ENCODE assay signal across 8 mouse cellular contexts in genomic region chr9:110672462-110673106, GRCm38 (mm10). TPM values are rescaled to one million over a fixed set of nuclear protein-coding genes. Genes with fewer than 3 reads are reported as not detected.
DNase-seq lines count a peak whose midpoint lies in the region; ATAC-seq and TF ChIP-seq lines count a peak whose summit lies in the region.

No protein-coding gene starts in this region.

- H3K9ac ChIP-seq in forebrain, embryonic 15.5 days (replicated peaks) = no peak overlapping the region

- peak; percentile 69 for DNase-seq in kidney, adult 18-20 months
- no peak for DNase-seq in kidney, adult 11 months
- peak; percentile 82 for DNase-seq in kidney, adult 2 months
- no peak for DNase-seq in left cerebral cortex, postnatal 4 days
- no peak for DNase-seq in left cerebral cortex, postnatal 25 days (ENCODE audit: low spot score in 2 of 2)

- intact Hi-C loops in left cerebral cortex, postnatal 4 days (cut with DNase I) = no loop called here
- intact Hi-C loops in left cerebral cortex, postnatal 25 days (cut with DNase I) = loop anchor here (1.0 kb wide), 1 partner anchor 37 kb away; no protein-coding TSS in a partner anchor

- H3K4me1 ChIP-seq in bone marrow macrophage, adult 2 months (ENCODE audit: control insufficient read depth, insufficient read depth, low read length) = peaks cover 46% of the 10 kb centered on the region
- peaks cover 13% of the 10 kb centered on the region for H3K4me1 ChIP-seq in forebrain, embryonic 15.5 days
- peaks cover 31% of the 10 kb centered on the region for H3K4me1 ChIP-seq in kidney, adult 2 months (ENCODE audit: control insufficient read depth, insufficient read depth, low read length)

- ATAC-seq in forebrain, embryonic 15.5 days (replicated peaks) = peak; percentile 38; the same call in 1 of the 2 replicates
- peak; percentile 54 for ATAC-seq in megakaryocyte-erythroid progenitor cell, adult 5-6 weeks (replicated peaks; ENCODE audit: low FRiP score, low TSS enrichment, poor library complexity, severe bottlenecking)

- H3K9me3 ChIP-seq in forebrain, embryonic 15.5 days = no peaks in the 10 kb centered on the region

- 0 out of 2 replicates have a peak, but pooled peaks have one; percentile 24 for TF ChIP-seq CTCF in bone marrow macrophage, adult 2 months (IDR thresholded peaks at IDR 0.05; ENCODE audit: low read depth, low read length)
- peak; percentile 89 for TF ChIP-seq CTCF in kidney, adult 2 months (conservative IDR thresholded peaks at IDR 0.05; ENCODE audit: insufficient read depth, insufficient read length, low read depth, low read length)

- H3K4me3 ChIP-seq in bone marrow macrophage, adult 2 months (ENCODE audit: insufficient read depth, low read length) = no peak overlapping the region
- H3K4me3 ChIP-seq in forebrain, embryonic 15.5 days = no peak overlapping the region
- H3K4me3 ChIP-seq in kidney, adult 2 months (ENCODE audit: insufficient read depth, low read depth, low read length) = no peak overlapping the region

- TF ChIP-seq POLR2A in bone marrow macrophage, adult 2 months (IDR thresholded peaks at IDR 0.05; ENCODE audit: borderline replicate concordance, low read depth, low read length) = no peak
- TF ChIP-seq POLR2A in kidney, adult 2 months (IDR thresholded peaks at IDR 0.05; ENCODE audit: low read depth, low read length) = no peak

- H3K27me3 ChIP-seq in forebrain, embryonic 15.5 days = no peaks in the 10 kb centered on the region
- no peaks in the 10 kb centered on the region for H3K27me3 ChIP-seq in kidney, adult 2 months (replicated peaks; ENCODE audit: control insufficient read depth, insufficient read depth, low read length)

- H3K4me2 ChIP-seq in forebrain, embryonic 15.5 days (replicated peaks) = no peak overlapping the region

- H3K27ac ChIP-seq in bone marrow macrophage, adult 2 months (ENCODE audit: insufficient read depth, low read depth, low read length) = no peak overlapping the region
- H3K27ac ChIP-seq in forebrain, embryonic 15.5 days (replicated peaks) = no peak overlapping the region
- H3K27ac ChIP-seq in kidney, adult 2 months (ENCODE audit: insufficient read depth, low read depth, low read length) = 0 out of 2 replicates have a peak overlapping the region, but pooled peaks have one; percentile 17

- 61% methylated on average over 7 of the region's 7 CpGs for WGBS in forebrain, embryonic 15.5 days
- WGBS in kidney, adult 2 months = 60% methylated on average over 7 of the region's 7 CpGs

- no peaks in the 10 kb centered on the region for H3K36me3 ChIP-seq in forebrain, embryonic 15.5 days
- no peaks in the 10 kb centered on the region for H3K36me3 ChIP-seq in kidney, adult 2 months (ENCODE audit: control insufficient read depth, insufficient read depth, low read length)

RNA-seq across cellular contexts. Expression of gene Ccdc12, which starts 16.3 kb away (rescaled TPM):
- 134 and 143 TPM in 2 replicates for polyA plus RNA-seq in bone marrow macrophage, adult 2 months (2012; ENCODE audit: insufficient read depth, insufficient read length, missing spikeins)
- 120 and 130 TPM in 2 replicates for polyA plus RNA-seq in forebrain, embryonic 15.5 days (2015; fragmentation: Nextera tagmentation; extraction: Ambion mirVana)
- 95.9 and 125 TPM in 2 replicates for polyA plus RNA-seq in kidney, adult 2 months (2012; rRNA removed)
- total RNA-seq in megakaryocyte-erythroid progenitor cell, adult 5-6 weeks (2014; fragmentation: Nextera tagmentation) = 92.6 and 110 TPM in 2 replicates
- total RNA-seq in megakaryocyte-erythroid progenitor cell, adult 5-6 weeks (2017) = 70.8 and 132 TPM in 2 replicates
- 10 to 100 TPM; 43.1 to 46.6 TPM for total RNA-seq in left cerebral cortex, postnatal 4 days (2021)
- 10 to 100 TPM; 47.2 to 55.7 TPM for total RNA-seq in left cerebral cortex, postnatal 25 days (2021)

RNA-seq across cellular contexts. Expression of gene Nbeal2, which starts 18.6 kb away (rescaled TPM):
- polyA plus RNA-seq in bone marrow macrophage, adult 2 months (2012; ENCODE audit: insufficient read depth, insufficient read length, missing spikeins) = 50.4 and 51.9 TPM in 2 replicates
- 2.1 and 2.4 TPM in 2 replicates for polyA plus RNA-seq in forebrain, embryonic 15.5 days (2015; fragmentation: Nextera tagmentation; extraction: Ambion mirVana)
- 41.6 and 49.2 TPM in 2 replicates for polyA plus RNA-seq in kidney, adult 2 months (2012; rRNA removed)
- total RNA-seq in megakaryocyte-erythroid progenitor cell, adult 5-6 weeks (2014; fragmentation: Nextera tagmentation) = 9.1 and 11.9 TPM in 2 replicates
- 3.7 and 6.8 TPM in 2 replicates for total RNA-seq in megakaryocyte-erythroid progenitor cell, adult 5-6 weeks (2017)
- total RNA-seq in left cerebral cortex, postnatal 4 days (2021) = 10 to 100 TPM; 13.0 to 14.6 TPM
- total RNA-seq in left cerebral cortex, postnatal 25 days (2021) = 10 to 100 TPM in 1 of 2 experiments, 1 to 10 TPM in 1; 9.3 to 14.4 TPM

RNA-seq across cellular contexts. Expression of gene Nradd, which starts 48.3 kb away (rescaled TPM):
- 6.8 and 10.0 TPM in 2 replicates for polyA plus RNA-seq in bone marrow macrophage, adult 2 months (2012; ENCODE audit: insufficient read depth, insufficient read length, missing spikeins)
- 29.1 and 32.8 TPM in 2 replicates for polyA plus RNA-seq in forebrain, embryonic 15.5 days (2015; fragmentation: Nextera tagmentation; extraction: Ambion mirVana)
- polyA plus RNA-seq in kidney, adult 2 months (2012; rRNA removed) = 4.3 and 6.2 TPM in 2 replicates
- total RNA-seq in megakaryocyte-erythroid progenitor cell, adult 5-6 weeks (2014; fragmentation: Nextera tagmentation) = 2.1 TPM in 1 of 2 replicates, not detected in the other
- 0.14 and 2.8 TPM in 2 replicates for total RNA-seq in megakaryocyte-erythroid progenitor cell, adult 5-6 weeks (2017)
- 1 to 10 TPM; 5.9 to 8.6 TPM for total RNA-seq in left cerebral cortex, postnatal 4 days (2021)
- total RNA-seq in left cerebral cortex, postnatal 25 days (2021) = 1 to 10 TPM; 1.3 TPM

Comparison
In these comparisons a context has a peak if more than half of its experiments do, and no peak if none do; other contexts are left out.
1. DNase-seq: peak in kidney, adult 18-20 months (single experiment) and kidney, adult 2 months (single experiment); none in kidney, adult 11 months (single experiment), left cerebral cortex, postnatal 4 days (single experiment) and left cerebral cortex, postnatal 25 days (0 of 2).